ENCODE assay signal across 8 mouse cellular contexts in genomic region chr4:13098849-13099248, GRCm38 (mm10).
DNase-seq lines count a peak whose midpoint lies in the region; ATAC-seq lines count a peak whose summit lies in the region.

No protein-coding gene starts in this region.

- no peak overlapping the region for H3K4me2 ChIP-seq in midbrain, embryonic 14.5 days (ENCODE audit: low read length)
- no peak overlapping the region for H3K4me2 ChIP-seq in midbrain, embryonic 13.5 days (replicated peaks)

- peak; percentile 48 for DNase-seq in midbrain, embryonic 14.5 days
- peak; percentile 55 to 90 for DNase-seq in adrenal gland, adult (ENCODE audit: inconsistent age in 2 of 2, low spot score in 1 of 2)
- DNase-seq in heart, embryonic 10.5 days (ENCODE audit: low spot score) = peak; percentile 75
- peak; percentile 81 to 83 for DNase-seq in left cerebral cortex, adult 18-20 months (ENCODE audit: low spot score in 2 of 2)
- DNase-seq in retina, adult 2 months (ENCODE audit: low read depth, low spot score) = peak; percentile 4
- DNase-seq in T-cell, adult 2 months (ENCODE audit: low spot score) = no peak

- no peak overlapping the region for H3K9ac ChIP-seq in midbrain, embryonic 14.5 days (replicated peaks; ENCODE audit: low read length)
- H3K9ac ChIP-seq in midbrain, embryonic 13.5 days (replicated peaks) = no peak overlapping the region

- H3K27ac ChIP-seq in midbrain, embryonic 14.5 days (replicated peaks; ENCODE audit: low read depth, low read length) = no peak overlapping the region
- H3K27ac ChIP-seq in midbrain, embryonic 13.5 days = no peak overlapping the region
- no peak overlapping the region for H3K27ac ChIP-seq in heart, embryonic 10.5 days

- H3K36me3 ChIP-seq in midbrain, embryonic 14.5 days (ENCODE audit: control insufficient read depth, insufficient read depth, low read length) = no peaks in the 10 kb centered on the region
- H3K36me3 ChIP-seq in midbrain, embryonic 13.5 days = no peaks in the 10 kb centered on the region
- no peaks in the 10 kb centered on the region for H3K36me3 ChIP-seq in heart, embryonic 10.5 days

- WGBS in midbrain, embryonic 14.5 days = 56% methylated on average over 3 of the region's 3 CpGs
- WGBS in midbrain, embryonic 13.5 days = 57% methylated on average over 3 of the region's 3 CpGs
- 41% methylated on average over 3 of the region's 3 CpGs for WGBS in heart, embryonic 10.5 days

- H3K4me3 ChIP-seq in midbrain, embryonic 14.5 days (replicated peaks; ENCODE audit: low read depth, low read length) = no peak overlapping the region
- no peak overlapping the region for H3K4me3 ChIP-seq in midbrain, embryonic 13.5 days (replicated peaks)
- H3K4me3 ChIP-seq in heart, embryonic 10.5 days = no peak overlapping the region

- H3K4me1 ChIP-seq in midbrain, embryonic 14.5 days (ENCODE audit: control insufficient read depth, insufficient read depth, low read length) = peaks cover 5% of the 10 kb centered on the region
- peaks cover 5% of the 10 kb centered on the region for H3K4me1 ChIP-seq in midbrain, embryonic 13.5 days (replicated peaks)
- peaks cover 6% of the 10 kb centered on the region for H3K4me1 ChIP-seq in heart, embryonic 10.5 days

- H3K9me3 ChIP-seq in midbrain, embryonic 14.5 days (ENCODE audit: control insufficient read depth, low read length) = no peaks in the 10 kb centered on the region
- no peaks in the 10 kb centered on the region for H3K9me3 ChIP-seq in midbrain, embryonic 13.5 days
- H3K9me3 ChIP-seq in heart, embryonic 10.5 days = no peaks in the 10 kb centered on the region

- no peaks in the 10 kb centered on the region for H3K27me3 ChIP-seq in midbrain, embryonic 14.5 days (ENCODE audit: control insufficient read depth, insufficient read depth, low read length)
- H3K27me3 ChIP-seq in midbrain, embryonic 13.5 days = no peaks in the 10 kb centered on the region
- no peaks in the 10 kb centered on the region for H3K27me3 ChIP-seq in heart, embryonic 10.5 days (ENCODE audit: insufficient read depth, poor library complexity, severe bottlenecking)

- ATAC-seq in midbrain, embryonic 14.5 days (ENCODE audit: low FRiP score, low TSS enrichment) = no peak
- ATAC-seq in midbrain, embryonic 13.5 days = no peak
- ATAC-seq in common myeloid progenitor, adult 5-6 weeks (replicated peaks; ENCODE audit: low read depth, poor library complexity, severe bottlenecking) = peak; percentile 96
